Mouse (Mus musculus): ENCODE data around the gene Plcl2. TPM values are rescaled to one million over a fixed set of nuclear protein-coding genes. Genes with fewer than 3 reads are reported as not detected.

Plcl2 gene
- total RNA-seq, 2 experiments from 2014 or later: 54.7 to 58.9 TPM

DNA sequence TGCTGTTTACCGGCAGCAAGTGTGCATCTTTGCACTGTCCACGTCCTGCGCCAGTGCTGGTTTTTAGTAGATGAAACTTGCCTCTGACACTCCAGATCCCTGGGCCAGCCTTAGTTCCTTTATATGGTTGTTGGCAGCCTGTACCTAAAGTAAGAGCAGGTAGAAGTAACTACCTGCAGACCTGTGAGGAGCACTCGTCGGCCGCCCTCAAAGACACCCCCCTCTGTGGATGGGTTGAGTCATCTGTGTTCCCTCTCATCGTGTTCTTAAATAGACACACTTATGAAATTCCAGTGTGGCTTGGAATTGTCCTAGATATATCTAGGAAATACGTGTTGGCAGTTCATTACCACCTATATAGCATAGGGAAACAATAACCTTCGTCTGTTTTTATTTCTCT, 158.4 kb downstream of the Plcl2 start:
- ATAC-seq (ENCODE audit: poor library complexity, severe bottlenecking): no peak

DNA sequence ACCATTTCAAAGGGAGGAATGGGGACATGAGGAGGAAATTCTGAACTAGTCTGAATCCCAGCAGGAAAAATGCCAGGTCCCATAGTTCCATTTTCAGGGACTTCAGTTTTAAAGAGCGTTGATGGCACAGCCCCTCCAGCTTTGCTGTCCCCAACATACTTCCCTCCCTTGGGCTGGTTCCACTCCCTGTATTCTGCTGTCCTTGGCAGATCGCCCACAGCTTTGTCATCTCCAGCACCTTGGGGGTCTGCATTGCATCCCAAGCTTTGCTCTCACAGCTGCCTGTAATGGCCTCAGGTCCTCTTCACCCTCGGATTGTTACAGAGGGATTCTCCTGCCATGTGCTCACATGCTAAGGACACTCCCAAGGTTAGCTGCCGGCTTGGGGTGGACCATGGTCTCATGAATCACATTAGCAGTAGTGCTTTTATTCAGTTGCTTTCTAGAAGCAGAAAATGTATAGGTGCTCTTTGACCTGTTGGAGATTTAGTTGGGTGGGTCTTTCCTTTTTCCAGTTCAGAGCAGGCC, 159.5 kb downstream of the Plcl2 start:
- no peak for ATAC-seq (ENCODE audit: poor library complexity, severe bottlenecking)

DNA sequence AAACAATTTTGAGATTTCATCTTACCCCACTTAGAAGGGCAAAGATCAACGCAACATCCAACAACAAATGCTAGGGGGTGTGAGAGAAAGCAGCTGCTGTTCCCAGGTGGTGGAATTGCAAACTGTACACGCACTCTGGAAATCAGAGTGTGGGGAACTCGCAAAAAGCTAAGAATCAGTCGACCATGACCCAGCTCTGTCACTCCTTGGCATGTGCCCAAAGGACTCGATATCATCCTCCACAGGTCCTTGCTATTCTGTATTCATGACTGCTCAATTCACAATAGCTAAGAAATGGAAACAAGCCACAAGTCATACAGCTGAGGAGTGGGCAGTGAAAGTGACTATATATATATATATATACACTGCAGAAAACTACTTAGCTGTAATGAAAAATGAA, 162.2 kb downstream of the Plcl2 start:
- ATAC-seq (ENCODE audit: poor library complexity, severe bottlenecking): no peak

DNA sequence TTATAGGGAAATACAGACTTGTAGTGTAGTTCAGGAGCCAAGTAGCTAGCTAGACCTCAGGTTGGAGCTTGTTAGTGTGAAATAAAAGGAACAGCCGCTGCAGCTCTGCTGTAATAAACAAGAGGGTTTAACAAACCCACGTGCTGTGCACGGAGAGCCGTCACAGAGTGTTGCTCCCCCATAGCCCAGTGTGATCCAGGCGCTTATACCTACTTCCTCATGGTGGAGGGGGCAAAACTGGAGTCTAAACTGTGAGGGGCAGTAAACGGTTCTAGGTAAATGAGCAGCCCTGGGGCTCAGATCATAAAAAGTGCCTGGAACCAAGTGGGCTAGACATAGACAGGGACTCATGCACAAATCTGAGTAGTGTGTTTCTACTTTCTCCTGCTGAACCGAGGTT, 165.4 kb downstream of the Plcl2 start:
- peak; percentile 53 for ATAC-seq (ENCODE audit: poor library complexity, severe bottlenecking)

DNA sequence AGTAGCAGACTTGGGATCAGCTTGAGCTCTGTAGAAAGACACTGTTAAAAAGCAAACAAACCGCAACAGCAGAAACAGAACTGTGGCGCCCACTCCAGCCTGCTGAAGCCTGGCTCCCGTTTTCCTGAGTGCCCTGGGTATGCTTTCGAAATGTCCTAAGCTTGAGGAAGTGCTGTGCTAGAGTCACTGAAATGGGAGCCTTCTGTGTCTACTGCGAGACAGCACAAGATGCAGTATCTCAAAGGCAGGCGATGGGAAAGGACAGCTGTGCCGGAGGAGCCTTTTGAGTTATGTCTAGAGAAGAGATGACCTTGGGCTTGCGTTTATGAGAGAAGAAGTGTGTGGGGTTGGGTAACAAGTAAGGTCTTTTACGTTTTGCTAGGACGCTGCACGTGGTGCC, 166.0 kb downstream of the Plcl2 start:
- peak; percentile 36; the same call in 1 of the 2 replicates for ATAC-seq (ENCODE audit: poor library complexity, severe bottlenecking)

DNA sequence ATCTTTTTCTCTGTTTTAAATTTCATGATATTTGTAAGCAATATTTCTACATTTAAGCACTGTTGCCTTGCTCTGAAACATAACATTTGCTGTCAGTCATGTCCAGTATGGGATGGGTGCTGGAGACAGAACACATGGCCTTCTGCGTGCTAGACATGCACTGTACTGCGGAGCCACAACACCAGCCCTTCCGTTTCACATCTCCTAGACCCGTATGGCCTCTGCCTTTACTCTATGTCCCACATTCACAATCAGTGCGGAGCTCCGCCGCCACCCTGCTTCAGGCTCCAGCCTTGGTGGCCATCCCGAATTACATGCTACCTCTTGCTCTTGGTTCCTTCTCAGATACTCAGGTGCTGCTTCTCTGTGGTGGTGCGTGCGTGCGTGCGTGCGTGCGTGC, 168.1 kb downstream of the Plcl2 start:
- no peak for ATAC-seq (ENCODE audit: poor library complexity, severe bottlenecking)

DNA sequence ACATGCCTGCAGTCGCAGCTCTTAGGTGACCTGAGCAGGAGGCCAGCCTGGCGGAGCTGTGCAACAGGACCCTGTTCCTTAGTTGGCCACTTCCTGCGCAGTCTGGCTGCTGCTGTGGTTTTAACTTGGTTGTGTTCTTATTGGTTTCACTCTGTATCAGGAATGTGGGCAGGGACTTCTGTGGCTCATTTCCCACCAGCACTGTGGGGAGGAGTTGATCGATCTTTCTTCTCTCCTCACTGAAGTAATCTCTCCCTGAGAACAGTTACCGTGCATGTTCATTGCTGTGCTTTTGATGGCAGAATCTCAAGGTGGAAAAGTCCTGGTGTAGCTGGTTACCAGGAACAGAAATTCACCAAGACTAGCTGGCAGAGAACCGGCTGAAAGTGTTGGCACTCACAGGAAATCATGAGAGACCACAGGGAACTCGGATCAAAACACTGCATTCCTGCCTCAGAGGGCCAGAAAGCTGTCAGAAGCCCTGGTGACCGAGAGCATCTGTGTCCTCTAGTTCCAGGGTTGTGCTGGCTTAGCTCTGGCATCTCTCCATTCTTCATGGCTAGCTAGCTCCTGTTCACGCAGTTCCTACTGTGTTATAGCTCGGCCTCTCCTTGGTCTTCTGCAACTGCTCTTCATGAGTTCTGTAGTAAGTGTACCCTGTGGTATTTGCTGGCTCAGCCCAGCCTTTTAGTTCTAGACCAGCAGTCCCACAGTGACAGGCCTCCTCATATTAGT, 168.9 kb downstream of the Plcl2 start:
- peak; percentile 53 for ATAC-seq (ENCODE audit: poor library complexity, severe bottlenecking)

DNA sequence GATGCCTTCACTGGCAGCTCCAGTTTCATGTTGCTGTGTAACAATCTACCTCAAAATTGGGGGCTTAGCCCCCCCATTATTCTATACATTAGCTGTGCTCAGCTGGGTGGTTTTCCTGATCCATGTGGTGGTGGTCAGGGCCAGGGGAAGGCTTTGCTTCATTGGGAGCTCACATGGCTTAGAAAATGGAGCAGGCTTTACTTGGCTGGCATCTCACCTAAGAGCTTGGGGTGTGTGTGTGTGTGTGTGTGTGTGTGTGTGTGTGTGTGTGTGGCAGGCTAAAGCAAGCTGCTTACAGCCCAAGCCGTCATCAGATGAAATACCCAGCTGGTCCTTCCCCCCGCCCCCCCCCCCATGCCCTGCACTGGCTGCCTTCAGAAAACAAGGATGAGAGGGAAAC, 169.5 kb downstream of the Plcl2 start:
- no peak for ATAC-seq (ENCODE audit: poor library complexity, severe bottlenecking)

DNA sequence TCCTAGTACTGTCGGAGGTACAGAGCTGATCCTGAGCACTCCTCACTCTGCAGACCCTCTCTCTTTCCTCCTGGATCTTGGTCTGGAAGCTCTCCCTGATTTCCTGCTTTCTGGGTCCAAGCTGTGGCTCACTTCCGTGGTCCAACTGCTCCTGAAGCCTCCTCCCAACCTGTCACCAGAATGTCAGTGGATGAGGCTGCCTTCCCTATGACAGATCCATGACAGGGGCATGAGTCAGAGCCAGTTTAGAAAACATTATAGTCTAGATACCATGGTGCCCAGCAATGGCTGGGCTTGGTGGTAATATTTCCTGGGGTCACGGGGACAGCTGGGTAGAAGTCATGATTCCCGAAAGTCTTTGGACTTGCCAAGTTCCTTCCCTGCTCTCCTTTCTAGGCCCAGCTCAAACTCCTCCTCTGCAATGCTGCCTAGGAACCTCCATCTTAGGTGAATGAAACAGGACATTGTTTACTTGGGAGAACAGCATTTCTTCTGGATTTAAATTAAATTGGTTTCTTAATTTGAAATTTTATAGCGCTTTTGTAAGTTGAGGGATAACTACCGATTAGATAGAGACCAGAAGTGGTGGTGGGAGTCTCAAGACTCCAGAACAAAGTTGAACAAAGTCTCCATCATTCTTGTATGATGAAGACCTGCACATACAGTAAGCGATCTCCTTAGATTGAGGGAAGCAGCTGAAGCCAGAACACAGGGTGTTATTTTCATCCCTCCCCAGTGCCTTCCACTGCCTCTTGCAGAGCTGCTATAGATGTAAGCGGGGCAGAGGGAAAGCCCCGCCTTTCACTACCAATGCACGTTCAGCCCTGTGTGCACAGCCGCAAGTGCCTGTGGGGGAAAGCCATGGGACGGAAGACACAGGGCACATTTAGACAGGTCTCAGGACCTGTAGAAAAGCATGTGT, 170.7 kb downstream of the Plcl2 start:
- no peak for ATAC-seq (ENCODE audit: poor library complexity, severe bottlenecking)

DNA sequence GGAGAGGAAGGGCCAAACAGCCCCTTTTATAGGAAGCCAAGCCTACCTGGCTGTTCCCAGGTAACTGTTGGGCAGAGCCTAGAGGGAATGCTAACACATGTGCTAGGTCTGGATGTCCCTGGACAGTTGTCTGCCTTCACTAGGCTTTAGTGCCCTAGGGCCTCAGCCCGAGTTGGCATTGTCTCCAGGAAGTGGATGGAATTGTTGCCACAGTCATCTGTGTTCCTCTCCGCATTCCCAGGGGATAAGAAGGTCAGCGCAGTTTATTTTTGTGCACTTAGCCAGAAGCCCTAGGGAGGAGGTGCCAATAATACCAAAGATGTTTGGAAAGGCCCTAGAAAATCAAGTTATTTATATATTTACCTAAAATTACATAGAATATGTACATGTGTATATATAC, 173.5 kb downstream of the Plcl2 start:
- ATAC-seq (ENCODE audit: poor library complexity, severe bottlenecking): no peak

DNA sequence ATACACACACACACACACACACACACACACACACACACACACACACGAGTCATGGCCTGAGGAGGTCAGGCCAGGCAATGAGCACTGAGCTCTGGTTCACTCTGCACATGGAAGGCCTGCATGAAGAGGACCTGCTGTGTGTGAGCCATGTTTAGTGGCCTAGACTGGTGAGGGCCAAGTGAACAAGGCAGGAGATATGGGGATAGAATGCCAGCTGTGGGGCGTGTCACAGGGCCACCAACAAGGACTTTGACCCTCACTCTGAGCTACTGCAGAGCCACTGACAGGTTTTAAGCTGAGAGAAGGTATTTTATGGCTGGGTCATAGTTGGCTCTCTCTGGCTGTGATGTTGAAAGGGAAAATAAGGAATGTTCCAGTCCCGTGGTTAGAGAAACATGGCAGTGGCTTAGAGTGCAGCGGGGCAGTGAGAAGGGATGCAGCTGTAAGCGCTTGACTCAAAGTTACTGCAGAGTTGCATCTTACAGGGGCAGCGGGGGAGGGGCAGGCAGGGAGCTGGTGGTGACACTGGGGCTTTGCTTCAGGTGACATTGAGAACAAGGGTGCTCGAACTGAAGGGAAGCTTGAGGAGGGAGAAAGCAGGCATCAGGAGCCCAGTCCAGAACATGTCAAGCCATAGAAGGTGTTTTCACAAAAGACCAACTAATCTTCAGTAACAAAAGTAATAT, 175.9 kb downstream of the Plcl2 start:
- ATAC-seq (ENCODE audit: poor library complexity, severe bottlenecking): no peak

DNA sequence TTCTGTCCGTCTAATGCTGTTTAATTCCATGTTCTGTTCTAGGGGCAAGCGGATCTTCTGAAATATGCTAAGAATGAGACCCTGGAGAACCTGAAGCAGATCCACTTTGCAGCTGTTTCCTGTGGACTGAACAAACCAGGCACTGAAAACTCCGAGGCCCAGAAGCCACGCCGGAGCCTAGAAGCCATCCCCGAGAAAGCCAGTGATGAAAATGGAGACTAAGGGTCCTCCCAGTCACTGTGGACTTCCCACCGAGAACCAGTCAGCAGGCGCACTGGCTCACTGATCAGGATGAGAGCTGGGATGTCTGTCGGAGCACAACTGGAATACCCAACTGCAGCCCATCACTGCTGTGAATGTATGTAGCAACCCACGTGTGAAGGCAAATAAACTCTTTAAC, 178.5 kb downstream of the Plcl2 start:
- ATAC-seq (ENCODE audit: poor library complexity, severe bottlenecking): no peak

DNA sequence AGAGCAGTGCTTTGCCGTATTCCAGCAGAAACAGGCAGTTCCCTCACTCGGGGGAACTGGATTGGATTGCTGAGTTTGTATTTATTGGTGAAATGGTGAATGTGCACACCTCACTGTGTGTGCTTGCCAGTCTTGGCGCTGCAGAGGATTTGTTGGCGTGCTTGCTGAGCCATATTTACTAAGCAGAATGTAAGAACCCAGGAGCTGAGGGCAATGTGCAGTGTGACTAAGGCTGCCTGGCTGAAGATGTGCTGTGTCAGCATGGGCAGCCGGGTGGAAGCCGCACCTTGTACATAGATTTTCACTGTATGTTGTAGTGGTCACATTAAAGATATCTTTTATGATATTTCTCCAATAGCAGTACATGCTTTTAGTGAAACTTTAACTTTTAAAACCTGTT, 178.9 kb downstream of the Plcl2 start:
- ATAC-seq (ENCODE audit: poor library complexity, severe bottlenecking): no peak

DNA sequence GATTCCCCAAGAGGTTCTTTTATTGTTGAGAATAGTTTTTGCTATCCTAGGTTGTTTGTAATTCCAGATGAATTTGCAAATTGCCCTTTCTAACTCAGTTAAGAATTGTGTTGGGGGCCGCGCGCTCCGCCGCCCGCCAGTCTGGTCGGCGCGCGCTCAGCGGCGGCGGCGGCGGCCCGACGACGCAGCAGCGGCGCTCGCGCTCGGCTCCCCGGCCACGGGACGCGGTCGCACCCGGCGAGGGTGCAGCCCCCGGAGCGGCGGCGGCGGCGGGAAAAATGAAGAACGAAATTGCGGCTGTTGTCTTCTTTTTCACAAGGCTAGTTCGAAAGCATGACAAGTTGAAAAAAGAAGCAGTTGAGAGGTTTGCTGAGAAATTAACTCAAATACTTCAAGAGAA, 189.2 kb downstream of the Plcl2 start:
- peak; percentile 67 for ATAC-seq (ENCODE audit: poor library complexity, severe bottlenecking)

DNA sequence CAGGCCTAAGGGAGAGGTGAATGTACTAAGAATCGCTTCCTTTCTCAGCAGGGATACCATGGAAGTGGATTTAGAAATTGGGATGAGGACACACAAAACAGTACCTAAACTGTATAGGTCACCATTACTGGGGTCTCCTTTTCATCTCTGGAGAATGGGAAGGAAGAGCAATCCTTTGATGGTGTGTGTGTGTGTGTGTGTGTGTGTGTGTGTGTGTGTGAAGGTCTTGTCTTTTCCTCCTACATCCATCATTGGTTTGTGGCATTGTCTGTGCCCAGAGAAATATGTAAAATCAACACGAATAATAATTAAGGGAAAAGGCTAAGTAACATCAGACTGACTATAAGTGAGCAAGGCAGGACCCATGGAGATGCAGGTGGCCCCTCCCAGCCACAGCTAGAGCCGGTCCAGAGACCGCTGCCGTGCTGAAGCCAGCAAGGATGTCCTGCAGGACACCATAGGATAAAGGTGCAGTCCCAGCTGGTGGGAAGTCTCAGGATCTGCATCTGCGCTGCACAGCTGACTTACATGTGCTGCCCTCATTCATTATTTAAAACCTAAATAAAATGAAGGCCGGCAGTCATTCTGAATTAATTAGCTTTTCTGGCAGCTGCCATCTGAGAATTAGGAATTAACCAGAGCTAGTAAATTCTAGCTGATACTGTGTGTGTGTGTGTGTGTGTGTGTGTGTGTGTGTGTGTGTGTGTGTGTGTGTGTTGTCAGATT, 201.5 kb downstream of the Plcl2 start:
- ATAC-seq (ENCODE audit: poor library complexity, severe bottlenecking): no peak

DNA sequence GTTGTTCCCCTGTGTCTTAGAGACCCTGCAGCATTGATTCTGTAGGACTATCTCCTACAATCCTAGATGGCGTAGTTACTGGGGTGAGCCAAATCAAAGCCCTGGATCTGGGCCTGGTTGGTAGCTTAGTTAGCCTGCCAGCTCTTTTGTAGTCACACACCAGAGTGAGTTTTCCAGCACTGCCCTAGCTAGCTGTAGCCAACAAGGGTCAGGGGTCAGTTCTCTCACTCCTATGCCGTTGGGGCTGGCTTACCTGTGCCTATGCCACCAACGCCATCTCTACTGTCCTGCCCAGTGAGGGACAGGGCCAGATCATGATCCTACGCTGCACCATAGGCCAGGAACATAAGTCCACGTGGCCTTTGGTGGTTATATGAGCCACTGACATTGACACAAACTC, 208.4 kb downstream of the Plcl2 start:
- no peak for ATAC-seq (ENCODE audit: poor library complexity, severe bottlenecking)

DNA sequence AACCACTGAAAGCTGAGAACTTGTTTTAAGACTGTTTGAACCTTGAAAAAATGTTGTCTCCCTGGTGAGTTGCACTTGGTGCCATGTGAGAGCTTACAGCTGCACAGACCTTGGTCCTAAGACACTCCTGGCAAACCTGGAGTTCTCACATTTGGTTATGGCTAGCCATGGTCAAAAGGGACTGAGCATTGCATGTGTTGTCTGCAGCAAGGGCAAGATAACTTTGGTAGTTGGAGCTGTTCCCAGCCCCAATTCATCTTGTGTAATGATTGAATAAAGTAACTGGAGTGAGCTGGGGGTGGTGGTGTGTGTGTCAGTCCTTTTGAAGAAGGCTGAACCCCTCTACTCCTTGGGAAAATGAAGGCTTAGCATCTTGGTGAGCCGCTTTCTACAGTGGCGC, 215.2 kb downstream of the Plcl2 start:
- ATAC-seq (ENCODE audit: poor library complexity, severe bottlenecking): no peak

DNA sequence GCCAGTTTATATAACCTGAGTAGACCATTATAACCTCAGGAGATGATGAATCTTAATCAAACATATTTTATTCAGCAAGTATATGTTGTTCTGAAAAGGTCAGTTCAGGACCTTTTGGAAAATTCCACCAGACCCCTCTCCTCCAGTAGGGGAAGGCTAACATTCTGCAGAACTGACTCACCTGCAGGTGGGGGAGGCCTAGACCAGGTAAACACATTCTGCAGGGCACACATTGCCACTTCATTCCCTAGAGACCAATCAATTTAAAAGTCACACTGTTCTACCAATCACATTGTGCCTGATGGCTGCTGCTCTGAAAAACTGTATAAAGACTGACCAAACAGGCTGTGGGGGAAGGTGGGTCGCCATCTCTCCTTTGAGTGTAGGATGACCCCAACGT, 217.1 kb downstream of the Plcl2 start:
- ATAC-seq (ENCODE audit: poor library complexity, severe bottlenecking): no peak

DNA sequence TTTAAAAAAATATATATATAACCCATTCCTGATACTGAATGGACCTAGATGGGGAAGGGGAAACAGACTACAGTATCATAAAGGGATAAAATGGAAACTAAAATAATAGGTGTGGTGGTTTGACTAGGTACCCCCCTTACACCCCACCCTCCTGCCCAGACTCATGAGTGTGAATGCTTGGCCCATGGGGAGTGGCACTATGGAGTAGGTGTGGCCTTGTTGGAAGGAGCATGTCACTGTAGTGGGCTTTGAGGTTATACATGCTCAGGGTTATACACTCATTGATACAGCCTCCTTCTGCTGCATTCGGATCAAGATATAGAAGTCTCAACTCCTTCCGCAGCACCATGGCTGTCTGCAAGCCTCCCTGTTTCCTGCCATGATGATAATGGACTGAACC, 219.8 kb downstream of the Plcl2 start:
- no peak for ATAC-seq (ENCODE audit: poor library complexity, severe bottlenecking)

DNA sequence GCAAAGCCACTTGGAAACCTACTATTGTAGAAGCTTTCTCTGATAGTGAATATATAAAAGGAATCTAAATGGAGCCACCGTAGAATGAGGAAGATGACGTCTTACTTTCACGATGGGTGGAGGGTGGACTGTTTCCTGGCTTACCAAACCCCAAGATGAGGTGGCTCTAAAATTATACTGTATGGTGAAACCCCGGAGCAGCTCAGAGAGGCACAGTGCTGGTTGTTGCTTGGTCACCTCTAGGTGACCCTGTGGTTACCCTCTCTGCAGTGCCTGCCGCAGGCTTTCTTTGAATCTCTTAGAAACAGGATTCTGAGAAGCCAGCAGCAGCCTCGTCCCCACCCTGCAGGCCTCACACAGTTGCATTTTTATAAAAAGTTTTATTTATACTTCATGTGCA, 220.4 kb downstream of the Plcl2 start:
- ATAC-seq (ENCODE audit: poor library complexity, severe bottlenecking): peak; percentile 89

DNA sequence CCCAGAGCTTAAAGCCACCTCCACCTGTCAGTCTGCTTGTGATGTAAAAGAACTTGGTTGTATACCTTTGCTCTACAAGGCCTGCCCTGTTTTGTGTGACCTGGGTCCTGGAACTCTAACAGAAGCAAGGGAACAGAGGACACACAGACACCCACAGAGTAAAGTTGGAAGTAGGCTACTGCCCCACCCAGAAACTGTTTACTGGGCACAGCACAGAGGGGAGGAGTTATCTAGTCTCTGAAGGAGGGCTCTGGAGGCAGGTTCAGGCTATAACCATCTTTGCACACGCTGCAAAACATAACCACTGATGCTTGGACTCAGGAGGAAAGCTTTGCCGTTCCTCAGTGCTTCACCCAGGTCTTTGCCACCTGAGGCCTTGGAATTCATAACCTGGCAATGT, 221.7 kb downstream of the Plcl2 start:
- peak; percentile 39 for ATAC-seq (ENCODE audit: poor library complexity, severe bottlenecking)
